In the genomic region with DNA sequence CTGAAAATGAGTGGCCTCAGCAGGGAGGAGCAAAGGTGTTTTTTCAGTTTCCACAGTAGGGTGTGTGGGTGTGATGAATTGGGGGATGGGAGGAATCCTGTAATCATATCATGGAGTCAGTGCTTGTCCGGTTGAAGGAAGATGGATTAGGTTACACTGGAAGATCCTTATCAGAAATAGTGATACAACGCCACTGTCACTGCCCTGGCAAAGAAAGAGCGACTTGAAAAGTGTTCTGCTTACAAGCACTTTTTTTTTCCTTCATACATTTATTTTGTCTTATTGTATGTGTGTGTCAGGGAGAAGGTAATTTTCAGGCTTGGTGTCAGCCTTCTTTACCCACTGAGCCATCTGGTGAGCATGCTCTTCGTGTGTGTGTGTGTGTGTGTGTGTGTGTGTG, we compare ENCODE assay signal across 20 mouse cellular contexts. TPM values are rescaled to one million over a fixed set of nuclear protein-coding genes. Genes with fewer than 3 reads are reported as not detected.
"Had no signal": no experiment of that assay in that cellular context is flagged by ENCODE, and none has a peak within 500 bp of the region (broad histone marks: within the 10 kb centered on the region; RNA-seq: fewer than 3 reads in every experiment).

No protein-coding gene starts in this region.

- H3K27ac ChIP-seq: midbrain, embryonic 10.5 days; midbrain, embryonic 13.5 days; midbrain, embryonic 15.5 days; neural tube, embryonic 13.5 days; neural tube, embryonic 15.5 days had no signal

- H3K27me3 ChIP-seq: midbrain, embryonic 13.5 days; midbrain, embryonic 15.5 days; neural tube, embryonic 13.5 days; neural tube, embryonic 15.5 days had no signal

- ATAC-seq: midbrain, embryonic 13.5 days; midbrain, embryonic 15.5 days had no signal

- H3K4me2 ChIP-seq: lung, embryonic 14.5 days; midbrain, embryonic 13.5 days; midbrain, embryonic 15.5 days; neural tube, embryonic 13.5 days; neural tube, embryonic 15.5 days had no signal

- H3K9ac ChIP-seq: lung, embryonic 14.5 days; midbrain, embryonic 13.5 days; midbrain, embryonic 15.5 days; neural tube, embryonic 13.5 days; neural tube, embryonic 15.5 days had no signal

- H3K4me3 ChIP-seq: midbrain, embryonic 10.5 days; midbrain, embryonic 13.5 days; midbrain, embryonic 15.5 days; myocyte; neural tube, embryonic 13.5 days; neural tube, embryonic 15.5 days had no signal

- H3K9me3 ChIP-seq: midbrain, embryonic 10.5 days; midbrain, embryonic 13.5 days; midbrain, embryonic 15.5 days; neural tube, embryonic 13.5 days; neural tube, embryonic 15.5 days had no signal

- DNase-seq: lung, adult 18-20 months; lung, embryonic 14.5 days; lung, postnatal 10 days; lung, postnatal 4 days; retina, postnatal 1 day; right cerebral cortex, adult 18-20 months; right cerebral cortex, postnatal 25 days; right cerebral cortex, postnatal 4 days; spleen, adult 18-20 months; thymus, adult 18-20 months; thymus, postnatal 14 days; thymus, postnatal 36 days had no signal

RNA-seq across cellular contexts. Expression of a gene that starts 10.2 kb away (rescaled TPM):
- total RNA-seq: megakaryocyte, adult 5-6 weeks; megakaryocyte-erythroid progenitor cell, adult 5-6 weeks had no signal

RNA-seq across cellular contexts. Expression of a gene that starts 11.6 kb away (rescaled TPM):
- total RNA-seq: megakaryocyte, adult 5-6 weeks; megakaryocyte-erythroid progenitor cell, adult 5-6 weeks had no signal
